Comparison of ENCODE assay signal across 9 mouse cellular contexts in the genomic region with DNA sequence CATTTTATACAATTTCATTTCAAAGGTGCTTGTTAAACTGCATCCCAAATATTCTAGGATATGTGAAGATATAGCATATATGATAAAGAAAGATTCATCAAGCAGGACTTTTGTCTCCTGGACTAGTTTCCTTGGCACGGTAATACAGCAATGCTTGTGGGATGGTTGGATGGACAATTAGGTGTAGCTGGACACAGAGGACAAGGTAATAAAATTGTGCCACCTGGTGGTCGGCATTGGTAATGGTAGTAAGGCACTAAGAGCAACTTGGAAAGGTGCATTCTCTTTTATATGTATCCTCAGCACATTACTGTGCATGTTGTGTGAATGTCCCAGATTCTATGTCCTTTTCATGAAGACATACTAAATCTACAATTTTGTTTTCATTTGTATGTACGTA. TPM values are rescaled to one million over a fixed set of nuclear protein-coding genes. Genes with fewer than 3 reads are reported as not detected.
DNase-seq lines count a peak whose midpoint lies in the region; ATAC-seq and TF ChIP-seq lines count a peak whose summit lies in the region.
"Had no signal": no experiment of that assay in that cellular context is flagged by ENCODE, and none has a peak within 500 bp of the region (broad histone marks: within the 10 kb centered on the region; RNA-seq: fewer than 3 reads in every experiment).

No protein-coding gene starts in this region.

- no peak overlapping the region for H3K9ac ChIP-seq in ES-E14 (ENCODE audit: insufficient read depth, low read depth, low read length, poor library complexity, severe bottlenecking)
- H3K9ac ChIP-seq in hindbrain, embryonic 13.5 days = no peak overlapping the region
- H3K9ac ChIP-seq: heart, embryonic 15.5 days had no signal

- 0 out of 2 replicates have a peak, but pooled peaks have one; percentile 7 for TF ChIP-seq CTCF in embryonic fibroblast, embryonic 13.5 days (IDR thresholded peaks at IDR 0.05; ENCODE audit: borderline replicate concordance, insufficient read depth, low read length)

- whole genome bisulfite sequencing in hindbrain, embryonic 13.5 days = 33% methylated on average over 3 of the region's 3 CpGs

- DNase-seq in ES-E14 (ENCODE audit: low read depth, low spot score) = peak; percentile 40
- peak; percentile 26 to 31 for DNase-seq in adrenal gland, postnatal 4 days (ENCODE audit: low spot score in 2 of 2)
- DNase-seq in layer of hippocampus, postnatal 14 days (ENCODE audit: low spot score in 2 of 2) = peak; percentile 52 to 75
- peak; percentile 86 for DNase-seq in lung, postnatal 36 days
- peak; percentile 54 for DNase-seq in retina, postnatal 7 days (ENCODE audit: low read depth, low spot score)
- DNase-seq in T-cell, adult 2 months (ENCODE audit: low spot score) = no peak

- no peaks in the 10 kb centered on the region for H3K27me3 ChIP-seq in hindbrain, embryonic 13.5 days
- H3K27me3 ChIP-seq: heart, embryonic 15.5 days had no signal

- H3K4me2 ChIP-seq in hindbrain, embryonic 13.5 days = no peak overlapping the region
- H3K4me2 ChIP-seq: heart, embryonic 15.5 days had no signal

- no peak for TF ChIP-seq POLR2A in embryonic fibroblast, embryonic 13.5 days (IDR thresholded peaks at IDR 0.05; ENCODE audit: low read depth, low read length)

- H3K9me3 ChIP-seq in ES-E14 (ENCODE audit: control insufficient read depth, insufficient read depth, low read depth, low read length) = no peaks in the 10 kb centered on the region
- H3K9me3 ChIP-seq in hindbrain, embryonic 13.5 days = no peaks in the 10 kb centered on the region
- H3K9me3 ChIP-seq: heart, embryonic 15.5 days had no signal

- peaks cover 11% of the 10 kb centered on the region; the same call in 1 of the 2 replicates for H3K36me3 ChIP-seq in ES-E14 (ENCODE audit: control insufficient read depth, insufficient read depth, low read length, poor library complexity, severe bottlenecking)
- no peaks in the 10 kb centered on the region for H3K36me3 ChIP-seq in hindbrain, embryonic 13.5 days
- H3K36me3 ChIP-seq: heart, embryonic 15.5 days had no signal

- ATAC-seq in hindbrain, embryonic 13.5 days (ENCODE audit: low FRiP score) = peak; percentile 59; the same call in 1 of the 2 replicates

- no peak overlapping the region for H3K4me3 ChIP-seq in ES-E14 (ENCODE audit: insufficient read depth in 1 of 2, low read depth in 1 of 2, low read length in 2 of 2, poor library complexity in 1 of 2, severe bottlenecking in 1 of 2)
- no peak overlapping the region for H3K4me3 ChIP-seq in embryonic fibroblast, embryonic 13.5 days (ENCODE audit: insufficient read depth, low read length)
- no peak overlapping the region for H3K4me3 ChIP-seq in hindbrain, embryonic 13.5 days
- H3K4me3 ChIP-seq: heart, embryonic 15.5 days had no signal

- H3K4me1 ChIP-seq in ES-E14 (ENCODE audit: control insufficient read depth in 2 of 2, insufficient read depth in 2 of 2, low read length in 2 of 2, poor library complexity in 1 of 2) = no peaks in the 10 kb centered on the region
- no peaks in the 10 kb centered on the region for H3K4me1 ChIP-seq in embryonic fibroblast, embryonic 13.5 days (ENCODE audit: control insufficient read depth, insufficient read depth, low read length)
- no peaks in the 10 kb centered on the region for H3K4me1 ChIP-seq in hindbrain, embryonic 13.5 days (replicated peaks)
- H3K4me1 ChIP-seq: heart, embryonic 15.5 days had no signal

- in situ Hi-C loops in ES-E14 (cut with MboI; ENCODE audit: low sequenced_read_pairs in 2 of 2, unreplicated experiment in 2 of 2) = loop anchor here in 1 of 2 experiments (10.0 kb wide), 1 partner anchor 153 kb away; no protein-coding TSS in a partner anchor

- no peak overlapping the region for H3K27ac ChIP-seq in ES-E14 (ENCODE audit: insufficient read depth, low read depth, low read length, poor library complexity, severe bottlenecking)
- H3K27ac ChIP-seq in embryonic fibroblast, embryonic 13.5 days (ENCODE audit: insufficient read depth, low read length) = no peak overlapping the region
- no peak overlapping the region for H3K27ac ChIP-seq in hindbrain, embryonic 13.5 days
- H3K27ac ChIP-seq: heart, embryonic 15.5 days had no signal

TF ChIP-seq in ES-E14, 5 proteins besides CTCF, POLR2A, EP300 and RAD21:
- peak; percentile 84 for TF ChIP-seq ZC3H11A (IDR thresholded peaks at IDR 0.05; ENCODE audit: borderline replicate concordance, low read depth, low read length)
- TF ChIP-seq MAFK (IDR thresholded peaks at IDR 0.05; ENCODE audit: insufficient read depth, low read depth, low read length) = no peak

RNA-seq across cellular contexts. Expression of gene Dhrs9, which starts 47.9 kb away (rescaled TPM):
- total RNA-seq in ES-E14 (2012; rRNA removed) = 0.11 and 0.40 TPM in 2 replicates
- total RNA-seq in adrenal gland, postnatal 4 days (2021) = 1 to 10 TPM in 1 of 2 experiments, under 1 TPM in 1; 0.78 to 1.4 TPM
- polyA plus RNA-seq in embryonic fibroblast, embryonic 13.5 days (2011; ENCODE audit: insufficient read length, low read depth, missing spikeins) = 5.9 and 6.3 TPM in 2 replicates
- polyA plus RNA-seq in hindbrain, embryonic 13.5 days (2015; fragmentation: Nextera tagmentation; extraction: Ambion mirVana) = not detected in 2 replicates
- not detected for total RNA-seq in layer of hippocampus, postnatal 14 days (2021)
